Mouse (Mus musculus) macrophage (primary cell): Measurements from ENCODE around the gene Prdm12. TPM values are rescaled to one million over a fixed set of nuclear protein-coding genes. Genes with fewer than 3 reads are reported as not detected.
"Not testable (repeated sequence)": the region's sequence is repeated elsewhere in the genome, so short reads cannot be mapped to it uniquely, and the experiment has no call there.

Experiments used
- H3K27ac ChIP-seq: fragments of 350-480 bp; formaldehyde crosslinking; 2 replicates; pipeline ENCODE4 v1.9.0; 2021
- H3K36me3 ChIP-seq: fragments of 350-480 bp; formaldehyde crosslinking; 2 replicates; pipeline ENCODE4 v1.9.0; 2021; ENCODE audit errors: inconsistent target
- H3K4me3 ChIP-seq: fragments of 350-480 bp; formaldehyde crosslinking; 2 replicates; pipeline ENCODE4 v1.9.0; 2021; ENCODE audit errors: inconsistent target
- H3K79me2 ChIP-seq: fragments of 350-480 bp; formaldehyde crosslinking; 2 replicates; pipeline ENCODE4 v1.9.0; 2021; ENCODE audit errors: inconsistent target
- WGBS: methylation state at CpG from one replicate; pipeline ENCODE4 v1.1.7; 2026; ENCODE audit warnings: inconsistent platforms; ENCODE audit not compliant: missing documents; 5-methylcytosine and 5-hydroxymethylcytosine counted together
- polyA plus RNA-seq: library from polyadenylated mRNA; stranded (reverse); fragments of 250-400 nt; gene quantifications from 3 replicates; pipeline ENCODE4 v1.2.4, GENCODE M21; 2018; ENCODE audit warnings: inconsistent platforms

The Prdm12 gene
- polyA plus RNA-seq, 1 experiment from 2014 or later: not detected

DNA sequence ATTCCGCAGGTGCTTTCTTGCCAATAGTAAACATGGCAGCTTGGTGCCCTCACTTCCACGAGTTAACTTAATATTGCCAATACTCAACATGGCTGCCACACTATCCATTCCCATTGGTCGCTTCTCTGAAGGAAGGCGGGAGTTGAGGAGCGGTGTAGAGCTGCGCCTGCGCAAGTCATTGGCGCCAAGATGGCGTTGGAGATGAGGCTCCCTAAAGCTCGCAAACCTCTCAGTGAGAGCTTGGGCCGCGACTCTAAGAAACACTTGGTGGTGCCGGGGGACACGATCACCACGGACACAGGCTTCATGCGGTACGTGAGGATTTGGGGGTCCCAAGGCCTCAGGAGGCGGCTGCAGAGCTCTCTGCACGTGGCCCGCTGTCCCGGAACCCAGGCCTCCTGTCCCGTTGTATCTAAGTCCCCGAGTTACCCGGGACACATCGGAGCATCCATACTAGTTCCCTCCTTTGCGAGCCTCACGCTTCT is 30.8 kb downstream of the Prdm12 start, which contains the start of gene Exosc2:
TSS of gene Exosc2 (plus strand) at position 165 of the 485 bp plus-strand sequence.
- 1% methylated on average over 27 of the region's 27 CpGs for WGBS
- Histone ChIP-seq H3K79me2 (peaks cover 5% of the 10 kb centered on the region; the same call in 1 of the 2 replicates), H3K4me3 (peak within 1 kb of the TSS; percentile 88), H3K27ac (peak within 1 kb of the TSS; percentile 39), H3K36me3 (peaks cover 9% of the 10 kb centered on the region; the same call in 1 of the 2 replicates)

DNA sequence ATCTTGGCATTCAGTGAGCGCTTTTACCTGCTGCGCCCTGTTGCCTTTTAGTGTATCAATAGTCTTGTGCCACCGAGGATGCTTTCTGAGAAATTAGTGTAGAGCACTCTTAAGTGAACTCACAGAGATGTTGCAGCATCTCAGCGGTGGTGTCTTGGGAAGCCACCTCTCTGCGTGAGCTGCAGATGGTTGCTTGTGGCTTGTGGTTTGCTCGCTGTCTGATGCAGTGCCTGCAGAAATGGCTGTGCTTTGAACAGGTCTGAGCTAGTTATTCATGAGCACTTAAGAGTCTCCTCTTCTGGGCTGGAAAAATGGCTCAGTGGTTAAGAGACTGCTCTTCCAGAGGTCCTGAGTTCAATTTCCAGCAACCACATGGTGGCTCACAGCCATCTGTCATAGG is 38.8 kb downstream of the Prdm12 start:
- Histone ChIP-seq H3K79me2 (no peaks in the 10 kb centered on the region), H3K27ac (no peak overlapping the region), H3K4me3 (no peak overlapping the region), H3K36me3 (peaks cover 17% of the 10 kb centered on the region; the same call in 1 of the 2 replicates)
- WGBS: 65% methylated on average over 6 of the region's 6 CpGs

DNA sequence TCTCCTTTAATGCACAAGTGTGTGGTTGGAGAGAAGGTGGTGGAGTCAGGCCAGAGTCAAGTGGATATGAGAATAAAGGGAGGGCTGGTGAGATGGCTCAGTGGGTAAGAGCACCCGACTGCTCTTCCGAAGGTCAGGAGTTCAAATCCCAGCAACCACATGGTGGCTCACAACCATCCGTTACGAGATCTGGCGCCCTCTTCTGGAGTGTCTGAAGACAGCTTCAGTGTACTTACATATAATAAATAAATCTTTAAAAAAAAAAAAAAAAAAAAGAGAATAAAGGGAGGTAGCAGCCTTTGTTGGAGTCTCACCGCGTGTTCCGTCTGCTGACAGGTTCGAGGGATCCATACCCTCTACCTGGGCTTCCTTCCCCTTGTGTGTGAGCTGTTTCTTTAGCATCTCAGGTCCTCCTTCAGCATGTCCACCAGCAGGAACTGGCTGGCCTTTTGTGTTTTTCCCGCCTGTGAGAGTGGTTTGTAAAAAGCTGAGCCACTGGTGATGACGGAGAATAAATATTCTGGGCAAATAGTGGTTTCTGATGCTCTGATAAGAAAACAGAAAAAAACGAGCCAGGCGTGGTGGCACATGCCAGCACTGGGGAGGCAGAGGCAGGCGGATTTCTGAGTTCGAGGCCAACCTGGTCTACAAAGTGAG is 41.3 kb downstream of the Prdm12 start:
- 91% methylated on average over 15 of the region's 15 CpGs for WGBS
- not testable (repeated sequence) for H3K27ac ChIP-seq, H3K79me2 ChIP-seq, H3K4me3 ChIP-seq, H3K36me3 ChIP-seq

DNA sequence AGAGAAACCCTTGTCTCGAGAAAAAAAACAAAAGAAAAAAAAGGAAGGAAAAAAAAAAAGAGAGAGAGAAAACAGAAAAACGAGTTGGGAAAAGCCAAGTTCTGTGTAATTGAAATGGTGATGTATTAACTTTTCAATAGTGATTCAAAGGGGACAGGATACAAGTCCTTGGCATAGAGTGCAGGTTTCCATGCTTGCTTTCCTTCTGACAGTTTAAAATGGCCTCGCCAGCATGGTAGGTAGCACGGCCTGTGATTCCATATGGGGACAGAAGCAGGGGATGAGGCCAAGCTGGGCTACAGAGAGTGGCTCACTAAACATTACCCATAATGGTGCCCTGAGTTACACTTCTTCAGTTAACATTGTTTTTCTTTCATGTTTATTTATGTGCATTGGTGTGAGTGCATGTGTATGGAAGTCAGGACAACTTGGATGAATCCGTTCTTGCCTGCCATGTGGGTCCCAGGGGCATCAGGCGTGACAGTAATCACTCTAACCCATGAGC is 41.9 kb downstream of the Prdm12 start:
- no peaks in the 10 kb centered on the region for H3K36me3 ChIP-seq
- no peaks in the 10 kb centered on the region for H3K79me2 ChIP-seq
- H3K27ac ChIP-seq: no peak overlapping the region
- no peak overlapping the region for H3K4me3 ChIP-seq
- WGBS: 90% methylated on average over 6 of the region's 6 CpGs

DNA sequence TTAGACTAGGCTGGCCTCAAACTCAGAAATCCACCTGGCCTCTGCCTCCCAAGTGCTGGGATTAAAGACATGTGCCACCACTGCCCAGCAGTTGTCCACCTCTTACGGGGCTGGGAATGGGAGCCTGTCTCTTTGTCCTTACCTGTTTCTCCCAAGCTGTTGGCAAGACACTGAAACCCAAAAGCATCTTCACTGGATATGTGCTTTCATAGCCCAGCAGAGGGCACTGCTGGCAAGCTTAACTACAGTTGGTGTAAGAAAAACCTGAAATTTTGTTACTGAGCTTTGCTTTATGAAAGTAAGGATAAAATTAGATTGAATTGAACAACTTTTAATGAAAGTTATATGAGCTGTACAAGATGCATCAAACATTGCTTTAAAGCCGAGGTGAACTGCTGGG is 43.8 kb downstream of the Prdm12 start:
- Histone ChIP-seq H3K4me3 (no peak overlapping the region), H3K27ac (no peak overlapping the region), H3K36me3 (no peaks in the 10 kb centered on the region), H3K79me2 (no peaks in the 10 kb centered on the region)
- WGBS: 33% methylated on average over 2 of the region's 2 CpGs

DNA sequence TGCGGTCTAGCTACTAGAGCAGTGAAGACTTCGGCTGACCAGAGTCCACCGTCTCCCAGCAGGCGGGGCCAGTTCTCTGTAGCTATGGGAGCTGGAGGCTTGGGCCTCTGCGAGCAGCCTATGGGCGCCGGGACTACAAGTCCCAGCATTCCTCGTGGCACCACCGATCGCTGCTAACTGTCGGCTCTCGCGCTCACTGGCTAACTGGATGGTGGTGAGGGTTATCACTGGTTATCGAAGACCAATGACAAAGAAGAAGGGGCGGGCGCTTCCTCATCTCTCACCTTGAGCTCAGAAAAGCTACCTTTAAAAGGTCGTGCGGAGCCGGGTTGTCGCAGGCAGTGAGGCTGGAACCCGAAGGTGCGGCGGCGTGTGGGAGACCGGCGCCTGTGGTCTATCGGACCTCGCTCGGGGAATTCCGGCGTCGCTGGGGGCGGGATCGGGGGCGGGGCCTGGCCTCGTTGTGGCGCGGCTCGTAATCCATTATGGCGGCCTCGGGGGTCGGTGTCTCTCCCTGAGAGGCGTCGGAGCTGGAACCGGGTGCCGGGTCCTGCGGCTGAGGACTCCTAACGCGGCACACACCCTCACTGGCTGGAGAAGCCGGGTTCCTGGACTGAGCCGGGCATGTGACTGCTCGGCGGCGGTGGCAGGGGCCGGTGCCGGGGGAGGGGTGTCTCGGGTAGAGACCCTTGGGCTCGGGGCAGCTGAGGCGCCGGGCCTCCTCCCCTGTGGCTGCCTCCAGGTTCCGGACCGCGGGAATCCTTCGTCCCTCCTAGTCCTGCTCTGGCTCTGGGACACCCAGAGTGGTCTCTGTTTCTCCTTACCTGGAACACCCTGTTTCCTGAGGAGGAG is 48.5 kb downstream of the Prdm12 start, which contains the start of gene Abl1:
TSS of gene Abl1 (plus strand) at position 303 of the 852 bp plus-strand sequence.
- Histone ChIP-seq H3K27ac (peak within 1 kb of the TSS; percentile 96), H3K79me2 (peaks cover 39% of the 10 kb centered on the region), H3K36me3 (no peaks in the 10 kb centered on the region), H3K4me3 (peak within 1 kb of the TSS; percentile 86)
- under 1% methylated on average over 57 of the region's 64 CpGs for WGBS

DNA sequence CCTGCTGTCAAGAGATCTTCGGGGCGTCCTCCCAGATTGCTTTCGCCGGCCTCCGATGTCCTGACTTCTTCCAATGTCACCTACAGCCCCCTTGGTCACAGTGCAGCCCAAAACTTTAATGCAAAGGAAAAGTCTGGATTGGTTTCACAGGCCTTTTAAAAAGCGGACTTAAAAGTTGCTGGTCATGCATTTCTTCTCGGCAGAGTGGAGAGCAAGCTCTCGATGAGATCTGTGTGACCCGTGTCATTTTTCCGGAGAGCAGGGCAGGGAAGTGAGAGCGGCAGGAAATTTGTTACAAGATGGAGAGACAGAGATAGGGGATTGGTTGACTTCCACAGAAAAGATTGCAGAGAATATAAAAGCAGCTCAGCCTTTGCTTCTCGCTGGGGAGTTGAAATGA is 49.2 kb downstream of the Prdm12 start:
- Histone ChIP-seq H3K4me3 (peak overlapping the region; percentile 86), H3K27ac (peak overlapping the region; percentile 96), H3K79me2 (peaks cover 47% of the 10 kb centered on the region), H3K36me3 (no peaks in the 10 kb centered on the region)
- WGBS: under 1% methylated on average over 12 of the region's 12 CpGs

DNA sequence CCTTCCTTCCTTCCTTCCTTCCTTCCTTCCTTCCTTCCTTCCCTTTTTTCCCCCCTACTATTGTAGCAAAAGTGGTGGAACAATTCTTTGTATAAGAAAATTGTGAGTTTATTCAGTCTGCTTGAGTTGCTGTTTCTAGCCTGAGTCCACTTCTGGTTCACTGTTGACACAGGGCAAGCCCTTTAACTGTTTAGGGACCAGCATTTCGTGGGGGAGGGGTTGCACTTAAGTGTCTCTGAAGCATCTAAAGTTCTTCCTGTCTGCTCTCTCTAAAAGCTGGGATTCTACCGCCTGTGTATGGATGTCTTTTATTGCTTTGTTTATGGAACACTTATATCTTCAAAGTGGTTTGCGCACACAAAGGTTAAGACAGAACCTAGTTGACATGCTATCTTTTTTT is 50.2 kb downstream of the Prdm12 start:
- WGBS: 67% methylated on average over 3 of the region's 3 CpGs
- no peak overlapping the region for H3K27ac ChIP-seq

DNA sequence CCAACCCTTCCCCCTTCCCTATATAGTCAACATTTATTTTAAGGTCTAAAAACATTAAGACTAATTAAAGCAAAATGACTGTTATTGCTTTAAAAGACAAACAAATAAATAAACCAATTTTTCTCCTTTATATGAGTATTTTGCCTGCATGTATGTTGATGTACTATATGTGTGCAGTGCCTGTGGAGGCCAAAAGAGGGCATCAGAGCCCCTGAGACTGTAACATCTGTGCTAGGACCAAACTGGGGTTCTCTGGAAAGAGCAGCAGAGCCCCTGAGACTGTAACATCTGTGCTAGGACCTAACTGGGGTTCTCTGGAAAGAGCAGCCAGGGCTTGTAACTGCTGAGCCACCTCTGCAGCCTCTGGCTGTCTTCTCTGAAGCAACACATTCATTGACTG is 58.4 kb downstream of the Prdm12 start:
- H3K27ac ChIP-seq: no peak overlapping the region
- no peak overlapping the region for H3K4me3 ChIP-seq
- H3K36me3 ChIP-seq: peaks cover 15% of the 10 kb centered on the region
- H3K79me2 ChIP-seq: peaks cover 46% of the 10 kb centered on the region; the same call in 1 of the 2 replicates

More for the DNA sequence above, 50.2 kb downstream of the Prdm12 start:
- Histone ChIP-seq H3K36me3 (no peaks in the 10 kb centered on the region), H3K4me3 (no peak overlapping the region; the same call in 1 of the 2 replicates), H3K79me2 (peaks cover 57% of the 10 kb centered on the region)

DNA sequence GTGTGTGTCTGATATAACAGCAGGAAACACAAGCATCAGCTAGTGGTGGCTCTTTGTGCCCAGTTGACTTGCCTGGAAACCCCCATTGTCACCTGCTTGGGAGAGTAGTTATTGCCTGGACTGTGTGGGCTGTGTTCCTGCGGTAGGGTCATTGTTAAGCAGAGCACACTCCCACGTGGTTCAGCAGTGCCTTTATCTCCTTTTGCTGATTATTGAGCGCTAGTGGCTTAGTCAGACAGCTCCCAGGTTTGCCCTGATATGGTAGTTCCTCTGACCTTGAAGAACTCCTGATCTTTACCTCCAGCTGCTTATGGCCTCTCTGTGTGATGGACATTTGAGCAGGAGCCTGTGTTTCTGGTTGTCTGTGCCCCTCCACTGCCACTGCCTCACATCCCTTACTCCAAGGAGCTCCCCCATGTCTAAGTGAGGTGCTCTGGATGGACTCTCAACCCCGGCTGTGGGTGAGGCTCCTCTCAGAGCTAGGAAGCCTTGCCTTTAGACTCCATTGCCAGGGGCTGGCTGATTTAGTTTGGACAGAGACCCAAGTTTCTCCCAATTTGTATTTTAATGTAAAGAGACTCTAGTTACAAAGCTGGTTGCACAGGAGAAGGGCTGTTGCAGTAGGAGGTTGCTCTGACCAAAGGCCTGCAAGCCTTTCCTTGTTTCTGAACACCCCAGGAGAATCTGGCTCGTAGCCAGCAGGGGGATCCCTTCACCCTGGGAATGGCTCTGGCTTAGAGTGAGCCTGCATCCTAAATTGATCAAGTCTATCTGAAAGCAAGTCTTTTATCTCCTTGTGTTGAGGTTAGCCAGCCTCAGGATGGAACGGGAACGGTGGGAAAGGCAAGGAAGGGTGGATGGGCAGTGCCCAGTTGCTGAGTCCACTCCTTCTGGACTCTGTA is 61.0 kb downstream of the Prdm12 start:
- Histone ChIP-seq H3K4me3 (no peak overlapping the region), H3K36me3 (peaks cover 10% of the 10 kb centered on the region), H3K27ac (no peak overlapping the region), H3K79me2 (peaks cover 41% of the 10 kb centered on the region; the same call in 1 of the 2 replicates)
- 91% methylated on average over 7 of the region's 7 CpGs for WGBS

DNA sequence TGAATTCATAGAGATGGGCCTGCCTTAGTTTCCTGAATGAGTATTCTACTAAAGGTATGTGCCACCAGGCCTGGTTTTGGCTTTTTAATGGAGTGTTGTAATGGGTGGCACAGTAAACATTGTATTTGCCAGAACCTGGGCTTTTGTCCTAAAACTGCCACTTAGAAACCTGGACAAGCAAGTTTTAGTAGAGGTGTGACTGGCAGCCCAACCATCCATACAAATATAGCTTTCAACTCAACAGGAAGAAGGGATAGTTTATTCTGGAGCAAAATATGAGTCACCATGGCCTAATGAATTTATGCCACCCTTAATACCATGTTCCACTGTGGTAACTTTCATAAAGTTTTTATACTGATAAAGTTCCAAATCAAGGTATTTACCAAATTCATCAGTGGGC is 63.4 kb downstream of the Prdm12 start:
- Histone ChIP-seq H3K27ac (no peak overlapping the region), H3K4me3 (no peak overlapping the region), H3K36me3 (no peaks in the 10 kb centered on the region), H3K79me2 (peaks cover 40% of the 10 kb centered on the region; the same call in 1 of the 2 replicates)
